Mouse (Mus musculus): ENCODE data around the gene Tnnt3. TPM values are rescaled to one million over a fixed set of nuclear protein-coding genes. Genes with fewer than 3 reads are reported as not detected.

Tnnt3 gene
- polyA plus RNA-seq, 1 experiment from 2014 or later: 17.1 TPM

GRCm38 (mm10) chr7:142523200-142523990 is 24.8 kb downstream of the Tnnt3 start:
- Histone ChIP-seq H3K4me3 (ENCODE audit: low read length) (no peak overlapping the region), H3K9ac (ENCODE audit: low read length) (peak overlapping the region; percentile 68), H3K27ac (ENCODE audit: low read length) (peak overlapping the region; percentile 91), H3K4me2 (ENCODE audit: low read depth, low read length) (peak overlapping the region; percentile 43), H3K9me3 (replicated peaks; ENCODE audit: control insufficient read depth, low read length) (no peaks in the 10 kb centered on the region), H3K27me3 (ENCODE audit: control insufficient read depth, insufficient read depth, low read length) (no peaks in the 10 kb centered on the region), H3K36me3 (ENCODE audit: control insufficient read depth, insufficient read depth) (no peaks in the 10 kb centered on the region), H3K4me1 (ENCODE audit: control insufficient read depth, insufficient read depth, low read length) (peaks cover 32% of the 10 kb centered on the region)
- WGBS: 21% methylated on average over 17 of the region's 17 CpGs
- no peak for ATAC-seq (replicated peaks; ENCODE audit: extremely low read depth, insufficient read depth, low FRiP score)

- Histone ChIP-seq H3K9me3 (replicated peaks; ENCODE audit: control insufficient read depth, low read length) (no peaks in the 10 kb centered on the region), H3K4me3 (ENCODE audit: low read length) (no peak overlapping the region), H3K9ac (ENCODE audit: low read length) (peak overlapping the region; percentile 28; the same call in 1 of the 2 replicates), H3K27me3 (ENCODE audit: control insufficient read depth, insufficient read depth, low read length) (no peaks in the 10 kb centered on the region), H3K4me2 (ENCODE audit: low read depth, low read length) (no peak overlapping the region), H3K36me3 (ENCODE audit: control insufficient read depth, insufficient read depth) (no peaks in the 10 kb centered on the region), H3K4me1 (ENCODE audit: control insufficient read depth, insufficient read depth, low read length) (peaks cover 40% of the 10 kb centered on the region), H3K27ac (ENCODE audit: low read length) (peak overlapping the region; percentile 88)
- peak; percentile 71 for ATAC-seq (replicated peaks; ENCODE audit: extremely low read depth, insufficient read depth, low FRiP score)
- 35% methylated on average over 13 of the region's 13 CpGs for WGBS
Measured at GRCm38 (mm10) chr7:142525342-142526178, 26.9 kb downstream of the Tnnt3 start.

- Histone ChIP-seq H3K9me3 (replicated peaks; ENCODE audit: control insufficient read depth, low read length) (no peaks in the 10 kb centered on the region), H3K27me3 (ENCODE audit: control insufficient read depth, insufficient read depth, low read length) (no peaks in the 10 kb centered on the region), H3K4me3 (ENCODE audit: low read length) (no peak overlapping the region), H3K27ac (ENCODE audit: low read length) (peak overlapping the region; percentile 38; the same call in 1 of the 2 replicates), H3K36me3 (ENCODE audit: control insufficient read depth, insufficient read depth) (no peaks in the 10 kb centered on the region), H3K4me1 (ENCODE audit: control insufficient read depth, insufficient read depth, low read length) (peaks cover 45% of the 10 kb centered on the region), H3K9ac (ENCODE audit: low read length) (no peak overlapping the region), H3K4me2 (ENCODE audit: low read depth, low read length) (no peak overlapping the region)
- WGBS: 44% methylated on average over 10 of the region's 10 CpGs
- no peak for ATAC-seq (replicated peaks; ENCODE audit: extremely low read depth, insufficient read depth, low FRiP score)
Measured at GRCm38 (mm10) chr7:142529350-142529749, 30.7 kb downstream of the Tnnt3 start.

GRCm38 (mm10) chr7:142531973-142532521 is 33.4 kb downstream of the Tnnt3 start:
- Histone ChIP-seq H3K9me3 (replicated peaks; ENCODE audit: control insufficient read depth, low read length) (no peaks in the 10 kb centered on the region), H3K4me2 (ENCODE audit: low read depth, low read length) (peak overlapping the region; percentile 83), H3K9ac (ENCODE audit: low read length) (peak overlapping the region; percentile 88), H3K4me3 (ENCODE audit: low read length) (no peak overlapping the region), H3K36me3 (ENCODE audit: control insufficient read depth, insufficient read depth) (0 out of 2 replicates have a peak, but pooled peaks cover 5% of the 10 kb centered on the region), H3K27me3 (ENCODE audit: control insufficient read depth, insufficient read depth, low read length) (no peaks in the 10 kb centered on the region), H3K4me1 (ENCODE audit: control insufficient read depth, insufficient read depth, low read length) (peaks cover 32% of the 10 kb centered on the region), H3K27ac (ENCODE audit: low read length) (peak overlapping the region; percentile 97)
- WGBS: 63% methylated on average over 4 of the region's 4 CpGs
- no peak for ATAC-seq (replicated peaks; ENCODE audit: extremely low read depth, insufficient read depth, low FRiP score)

- peaks cover 34% of the 10 kb centered on the region for H3K4me1 ChIP-seq (ENCODE audit: control insufficient read depth, insufficient read depth, low read length)
- H3K4me3 ChIP-seq (ENCODE audit: low read length): peak within 1 kb of the TSS; percentile 78
- no peaks in the 10 kb centered on the region for H3K27me3 ChIP-seq (ENCODE audit: control insufficient read depth, insufficient read depth, low read length)
- H3K27ac ChIP-seq (ENCODE audit: low read length): peak within 1 kb of the TSS; percentile 97
- ATAC-seq (replicated peaks; ENCODE audit: extremely low read depth, insufficient read depth, low FRiP score): peak; percentile 45
- H3K36me3 ChIP-seq (ENCODE audit: control insufficient read depth, insufficient read depth): 0 out of 2 replicates have a peak, but pooled peaks cover 5% of the 10 kb centered on the region
- H3K9me3 ChIP-seq (replicated peaks; ENCODE audit: control insufficient read depth, low read length): no peaks in the 10 kb centered on the region
- WGBS: 5% methylated on average over 17 of the region's 17 CpGs
- peak within 1 kb of the TSS; percentile 88 for H3K9ac ChIP-seq (ENCODE audit: low read length)
- H3K4me2 ChIP-seq (ENCODE audit: low read depth, low read length): peak within 1 kb of the TSS; percentile 83
Measured at GRCm38 (mm10) chr7:142532671-142533058, 34.0 kb downstream of the Tnnt3 start, which contains the start of gene Mrpl23. Gene Mrpl23 (plus strand): TSS chr7:142532686.

GRCm38 (mm10) chr7:142533059-142533855 is 34.6 kb downstream of the Tnnt3 start:
- no peaks in the 10 kb centered on the region for H3K9me3 ChIP-seq (replicated peaks; ENCODE audit: control insufficient read depth, low read length)
- no peaks in the 10 kb centered on the region for H3K27me3 ChIP-seq (ENCODE audit: control insufficient read depth, insufficient read depth, low read length)
- peak overlapping the region; percentile 97 for H3K27ac ChIP-seq (ENCODE audit: low read length)
- peak; percentile 73 for ATAC-seq (replicated peaks; ENCODE audit: extremely low read depth, insufficient read depth, low FRiP score)
- 2% methylated on average over 44 of the region's 44 CpGs for WGBS
- peak overlapping the region; percentile 83 for H3K4me2 ChIP-seq (ENCODE audit: low read depth, low read length)
- peak overlapping the region; percentile 78 for H3K4me3 ChIP-seq (ENCODE audit: low read length)
- peaks cover 37% of the 10 kb centered on the region for H3K4me1 ChIP-seq (ENCODE audit: control insufficient read depth, insufficient read depth, low read length)
- H3K36me3 ChIP-seq (ENCODE audit: control insufficient read depth, insufficient read depth): 0 out of 2 replicates have a peak, but pooled peaks cover 5% of the 10 kb centered on the region
- peak overlapping the region; percentile 88 for H3K9ac ChIP-seq (ENCODE audit: low read length)

GRCm38 (mm10) chr7:142535116-142535515 is 36.5 kb downstream of the Tnnt3 start:
- Histone ChIP-seq H3K4me2 (ENCODE audit: low read depth, low read length) (no peak overlapping the region), H3K27ac (ENCODE audit: low read length) (peak overlapping the region; percentile 97), H3K9ac (ENCODE audit: low read length) (peak overlapping the region; percentile 35; the same call in 1 of the 2 replicates), H3K27me3 (ENCODE audit: control insufficient read depth, insufficient read depth, low read length) (no peaks in the 10 kb centered on the region), H3K4me1 (ENCODE audit: control insufficient read depth, insufficient read depth, low read length) (peaks cover 36% of the 10 kb centered on the region), H3K36me3 (ENCODE audit: control insufficient read depth, insufficient read depth) (0 out of 2 replicates have a peak, but pooled peaks cover 5% of the 10 kb centered on the region), H3K4me3 (ENCODE audit: low read length) (no peak overlapping the region), H3K9me3 (replicated peaks; ENCODE audit: control insufficient read depth, low read length) (no peaks in the 10 kb centered on the region)
- 62% methylated on average over 4 of the region's 4 CpGs for WGBS
- no peak for ATAC-seq (replicated peaks; ENCODE audit: extremely low read depth, insufficient read depth, low FRiP score)

GRCm38 (mm10) chr7:142535832-142536231 is 37.2 kb downstream of the Tnnt3 start:
- 94% methylated on average over 5 of the region's 5 CpGs for WGBS
- Histone ChIP-seq H3K27me3 (ENCODE audit: control insufficient read depth, insufficient read depth, low read length) (no peaks in the 10 kb centered on the region), H3K4me1 (ENCODE audit: control insufficient read depth, insufficient read depth, low read length) (peaks cover 36% of the 10 kb centered on the region), H3K9me3 (replicated peaks; ENCODE audit: control insufficient read depth, low read length) (no peaks in the 10 kb centered on the region), H3K27ac (ENCODE audit: low read length) (peak overlapping the region; percentile 97; the same call in 1 of the 2 replicates), H3K9ac (ENCODE audit: low read length) (no peak overlapping the region), H3K4me2 (ENCODE audit: low read depth, low read length) (no peak overlapping the region), H3K36me3 (ENCODE audit: control insufficient read depth, insufficient read depth) (0 out of 2 replicates have a peak, but pooled peaks cover 5% of the 10 kb centered on the region), H3K4me3 (ENCODE audit: low read length) (no peak overlapping the region)
- no peak for ATAC-seq (replicated peaks; ENCODE audit: extremely low read depth, insufficient read depth, low FRiP score)
